Mouse (Mus musculus): ENCODE data around the gene Wdr86. TPM values are rescaled to one million over a fixed set of nuclear protein-coding genes. Genes with fewer than 3 reads are reported as not detected.
"Not testable (repeated sequence)": the region's sequence is repeated elsewhere in the genome, so short reads cannot be mapped to it uniquely, and the experiment has no call there.

Gene Wdr86
- polyA plus RNA-seq, 1 experiment from 2014 or later, result 2.0 TPM

DNA sequence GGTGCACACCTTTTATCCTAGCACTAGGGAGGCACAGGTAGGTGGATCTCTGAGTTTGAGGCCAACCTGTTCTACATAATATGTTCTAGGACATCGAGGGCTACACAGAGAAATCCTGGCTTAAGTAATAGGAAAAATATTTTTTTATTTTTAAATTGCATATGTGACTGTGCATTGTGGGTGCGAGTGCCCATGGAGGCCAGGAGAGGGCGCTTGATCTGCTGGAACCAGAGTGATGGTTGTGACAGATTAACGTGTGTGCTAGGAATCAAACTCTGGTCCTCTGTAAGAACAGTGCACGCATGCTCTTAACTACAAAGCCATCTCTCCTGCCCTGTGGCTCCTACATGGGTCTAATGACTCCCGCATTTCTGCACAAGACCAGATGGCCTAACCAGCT, 18.9 kb downstream of the Wdr86 start:
- no peaks in the 10 kb centered on the region for H3K27me3 ChIP-seq
- 0 out of 2 replicates have a peak, but pooled peaks cover 2% of the 10 kb centered on the region for H3K9me3 ChIP-seq (replicated peaks)
- no peak overlapping the region for H3K9ac ChIP-seq
- no peak overlapping the region for H3K4me2 ChIP-seq
- peaks cover 54% of the 10 kb centered on the region for H3K36me3 ChIP-seq
- no peak overlapping the region for H3K27ac ChIP-seq
- 82% methylated on average over 6 of the region's 6 CpGs for WGBS (ENCODE audit: insufficient replicate concordance)
- H3K4me1 ChIP-seq (replicated peaks), result peaks cover 17% of the 10 kb centered on the region
- ATAC-seq (ENCODE audit: low read depth) (no peak), DNase-seq (no peak)
- no peak overlapping the region for H3K4me3 ChIP-seq (replicated peaks)

- H3K27ac ChIP-seq, result no peak overlapping the region
- peaks cover 16% of the 10 kb centered on the region for H3K4me1 ChIP-seq (replicated peaks)
- ATAC-seq (ENCODE audit: low read depth) (peak; percentile 53; the same call in 1 of the 2 replicates), DNase-seq (no peak)
- 71% methylated on average over 2 of the region's 2 CpGs for WGBS (ENCODE audit: insufficient replicate concordance)
- 0 out of 2 replicates have a peak, but pooled peaks cover 2% of the 10 kb centered on the region for H3K9me3 ChIP-seq (replicated peaks)
- H3K27me3 ChIP-seq, result no peaks in the 10 kb centered on the region
- no peak overlapping the region for H3K4me2 ChIP-seq
- no peak overlapping the region for H3K9ac ChIP-seq
- peaks cover 71% of the 10 kb centered on the region for H3K36me3 ChIP-seq
- H3K4me3 ChIP-seq (replicated peaks), result no peak overlapping the region
These were observed 20.6 kb downstream of the Wdr86 start for GRCm38 (mm10) chr5:24709962-24710361.

DNA sequence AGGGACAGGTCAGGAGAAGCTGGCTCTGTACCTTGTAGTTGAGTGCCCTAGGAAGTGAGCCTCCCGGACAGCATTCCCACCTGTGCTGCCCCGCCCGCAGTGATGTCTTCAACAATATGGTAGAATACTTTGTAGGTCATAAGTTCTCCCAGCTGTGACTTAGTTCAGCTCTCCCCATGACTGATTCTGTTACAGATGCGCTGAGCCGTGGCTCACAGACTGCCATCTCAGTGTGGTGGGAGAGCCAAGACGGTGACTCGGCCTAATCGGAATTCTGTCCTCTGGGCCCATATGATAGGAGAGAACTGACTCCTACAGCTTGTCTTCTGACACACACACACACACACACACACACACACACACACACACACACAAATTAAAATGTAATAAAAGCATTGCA, 25.9 kb downstream of the Wdr86 start:
- H3K36me3 ChIP-seq, result peaks cover 98% of the 10 kb centered on the region
- ATAC-seq (ENCODE audit: low read depth) (no peak), DNase-seq (no peak)
- H3K9me3 ChIP-seq (replicated peaks), result no peaks in the 10 kb centered on the region
- H3K4me3 ChIP-seq (replicated peaks), result no peak overlapping the region
- no peak overlapping the region for H3K27ac ChIP-seq
- 86% methylated on average over 8 of the region's 8 CpGs for WGBS (ENCODE audit: insufficient replicate concordance)
- H3K4me2 ChIP-seq, result no peak overlapping the region
- no peaks in the 10 kb centered on the region for H3K27me3 ChIP-seq
- H3K4me1 ChIP-seq (replicated peaks), result peaks cover 3% of the 10 kb centered on the region; the same call in 1 of the 2 replicates
- no peak overlapping the region for H3K9ac ChIP-seq

GRCm38 (mm10) chr5:24701271-24701670, 29.3 kb downstream of the Wdr86 start:
- WGBS (ENCODE audit: insufficient replicate concordance), result 84% methylated on average over 3 of the region's 3 CpGs

GRCm38 (mm10) chr5:24696704-24697103, 33.8 kb downstream of the Wdr86 start:
- no peak overlapping the region for H3K27ac ChIP-seq
- no peaks in the 10 kb centered on the region for H3K27me3 ChIP-seq
- H3K4me3 ChIP-seq (replicated peaks), result no peak overlapping the region
- WGBS (ENCODE audit: insufficient replicate concordance), result 72% methylated on average over 3 of the region's 3 CpGs
- ATAC-seq (ENCODE audit: low read depth), result no peak
- H3K4me1 ChIP-seq (replicated peaks), result no peaks in the 10 kb centered on the region
- H3K4me2 ChIP-seq, result no peak overlapping the region
- peaks cover 92% of the 10 kb centered on the region for H3K36me3 ChIP-seq
- H3K9me3 ChIP-seq (replicated peaks), result no peaks in the 10 kb centered on the region
- no peak for DNase-seq
- H3K9ac ChIP-seq, result no peak overlapping the region

More at GRCm38 (mm10) chr5:24701271-24701670, 29.3 kb downstream of the Wdr86 start:
- H3K9me3 ChIP-seq (replicated peaks), result no peaks in the 10 kb centered on the region
- H3K4me1 ChIP-seq (replicated peaks), result no peaks in the 10 kb centered on the region
- ATAC-seq (ENCODE audit: low read depth) (no peak), DNase-seq (no peak)
- no peaks in the 10 kb centered on the region for H3K27me3 ChIP-seq
- H3K9ac ChIP-seq, result no peak overlapping the region
- H3K36me3 ChIP-seq, result peaks cover 95% of the 10 kb centered on the region
- H3K4me2 ChIP-seq, result no peak overlapping the region
- H3K27ac ChIP-seq, result no peak overlapping the region
- no peak overlapping the region for H3K4me3 ChIP-seq (replicated peaks)

GRCm38 (mm10) chr5:24687696-24688095, 42.8 kb downstream of the Wdr86 start:
- Histone ChIP-seq H3K27ac (peak overlapping the region; percentile 36; the same call in 1 of the 2 replicates), H3K27me3 (no peaks in the 10 kb centered on the region), H3K9me3 (replicated peaks) (no peaks in the 10 kb centered on the region), H3K4me3 (replicated peaks) (no peak overlapping the region), H3K4me1 (replicated peaks) (peaks cover 25% of the 10 kb centered on the region), H3K4me2 (peak overlapping the region; percentile 77; the same call in 1 of the 2 replicates), H3K9ac (no peak overlapping the region), H3K36me3 (peaks cover 31% of the 10 kb centered on the region)
- ATAC-seq (ENCODE audit: low read depth), result no peak
- DNase-seq, result no peak
- WGBS (ENCODE audit: insufficient replicate concordance), result 24% methylated on average over 1 of the region's 1 CpGs

DNA sequence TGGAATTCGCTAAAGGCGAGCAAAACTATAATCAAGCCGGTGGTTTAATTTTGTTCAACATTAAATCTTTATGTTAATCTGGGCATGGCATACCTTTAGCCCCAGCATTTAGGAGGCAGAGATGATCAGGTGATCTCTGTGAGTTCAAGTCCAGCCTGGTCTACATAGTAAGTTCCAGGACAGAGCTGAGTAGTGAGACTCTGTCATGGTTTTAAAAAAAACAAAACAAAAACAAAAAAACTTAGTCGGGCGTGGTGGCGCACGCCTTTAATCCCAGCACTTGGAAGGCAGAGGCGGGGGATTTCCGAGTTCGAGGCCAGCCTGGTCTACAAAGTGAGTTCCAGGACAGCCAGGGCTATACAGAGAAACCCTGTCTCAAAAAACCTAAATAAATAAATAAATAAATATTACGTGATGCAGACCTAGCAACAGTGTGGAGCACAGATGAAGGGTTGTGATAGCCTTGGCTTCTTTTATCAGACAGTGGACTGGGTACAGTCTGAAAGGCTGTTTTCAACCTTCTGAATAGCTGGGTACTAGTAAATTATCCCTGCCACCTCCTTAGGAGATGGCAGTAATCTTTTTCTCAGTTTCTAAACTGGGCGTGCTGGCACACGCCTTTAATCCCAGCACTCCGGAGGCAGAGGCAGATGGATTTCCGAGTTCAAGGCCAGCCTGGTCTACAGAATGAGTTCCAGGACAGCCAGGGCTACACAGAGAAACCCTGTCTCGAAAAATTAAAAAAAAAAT, 43.7 kb downstream of the Wdr86 start:
- H3K27ac ChIP-seq, result peak overlapping the region; percentile 95
- 56% methylated on average over 16 of the region's 16 CpGs for WGBS (ENCODE audit: insufficient replicate concordance)
- not testable (repeated sequence) for H3K27me3 ChIP-seq; DNase-seq; ATAC-seq (ENCODE audit: low read depth); H3K9me3 ChIP-seq (replicated peaks)
- peak overlapping the region; percentile 87 for H3K9ac ChIP-seq
- peaks cover 24% of the 10 kb centered on the region for H3K36me3 ChIP-seq
- H3K4me1 ChIP-seq (replicated peaks), result peaks cover 25% of the 10 kb centered on the region
- peak overlapping the region; percentile 98 for H3K4me3 ChIP-seq (replicated peaks)
- peak overlapping the region; percentile 77 for H3K4me2 ChIP-seq

DNA sequence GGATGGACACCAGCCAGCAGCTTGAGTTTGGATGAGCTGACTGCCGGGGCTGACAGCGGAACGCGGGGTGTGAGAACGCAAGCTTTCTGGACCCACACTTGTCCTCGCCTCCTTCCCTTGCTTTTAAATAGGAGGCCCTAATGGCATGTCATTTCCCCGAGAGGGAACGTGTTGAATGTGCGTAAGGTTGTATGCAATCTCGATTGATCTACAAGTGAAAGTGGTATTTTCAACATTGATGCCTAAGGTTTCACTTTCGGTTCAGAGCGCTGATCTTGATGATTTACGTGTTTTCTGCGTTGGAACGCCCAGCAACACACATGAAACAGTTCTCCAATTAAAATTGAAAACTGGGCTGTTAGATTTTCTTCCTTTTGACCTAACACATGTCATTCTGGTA, 44.4 kb downstream of the Wdr86 start:
- 1% methylated on average over 15 of the region's 15 CpGs for WGBS (ENCODE audit: insufficient replicate concordance)
- Histone ChIP-seq H3K9ac (peak overlapping the region; percentile 87), H3K4me1 (replicated peaks) (peaks cover 25% of the 10 kb centered on the region), H3K27ac (peak overlapping the region; percentile 95), H3K27me3 (no peaks in the 10 kb centered on the region), H3K4me2 (peak overlapping the region; percentile 77), H3K36me3 (peaks cover 18% of the 10 kb centered on the region), H3K4me3 (replicated peaks) (peak overlapping the region; percentile 98), H3K9me3 (replicated peaks) (no peaks in the 10 kb centered on the region)
- DNase-seq, result no peak
- no peak for ATAC-seq (ENCODE audit: low read depth)

DNA sequence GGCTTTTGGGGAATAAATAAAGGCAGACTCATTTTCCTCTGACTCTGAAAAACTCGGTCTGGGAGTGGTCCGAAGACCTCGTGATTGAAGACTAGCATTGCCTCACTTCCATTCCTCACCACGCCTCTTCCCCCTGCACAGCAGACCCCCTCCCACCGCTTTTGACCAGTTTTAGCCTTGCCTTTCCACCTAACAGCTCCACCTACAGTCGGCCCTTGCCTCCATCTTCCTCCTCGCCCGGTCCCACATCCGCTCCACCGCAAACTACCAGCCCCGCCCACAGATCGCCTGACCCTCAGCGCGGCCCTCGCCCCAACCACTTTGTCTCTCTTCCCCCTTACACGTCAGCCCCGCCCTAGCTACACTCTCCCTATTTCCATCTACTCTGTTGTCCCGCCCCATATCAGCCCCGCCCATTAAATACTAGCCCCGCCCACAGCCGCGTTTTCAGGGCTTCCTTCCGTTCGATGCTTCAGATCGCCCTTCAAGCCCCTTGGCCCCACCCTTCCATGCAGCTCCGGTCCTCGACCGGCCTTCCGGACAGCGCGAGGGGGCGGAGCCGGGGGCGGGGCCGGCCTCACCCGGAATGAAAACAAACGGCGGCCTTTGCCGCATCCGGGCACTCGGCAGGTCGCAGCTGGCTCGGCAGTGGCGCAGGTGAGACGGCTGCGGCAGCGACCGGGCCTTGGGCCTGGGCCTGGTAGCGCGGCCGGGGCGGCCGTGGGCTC, 45.0 kb downstream of the Wdr86 start, which contains the start of gene Nub1:
Nub1 (plus strand) TSS at position 167 of the 728 bp plus-strand sequence.
- H3K4me1 ChIP-seq (replicated peaks), result peaks cover 25% of the 10 kb centered on the region
- no peaks in the 10 kb centered on the region for H3K27me3 ChIP-seq
- H3K9ac ChIP-seq, result peak within 1 kb of the TSS; percentile 87
- peak within 1 kb of the TSS; percentile 95 for H3K27ac ChIP-seq
- DNase-seq, result peak; percentile 98
- H3K4me3 ChIP-seq (replicated peaks), result peak within 1 kb of the TSS; percentile 98
- H3K36me3 ChIP-seq, result peaks cover 11% of the 10 kb centered on the region
- H3K4me2 ChIP-seq, result peak within 1 kb of the TSS; percentile 77
- under 1% methylated on average over 52 of the region's 53 CpGs for WGBS (ENCODE audit: insufficient replicate concordance)
- peak; percentile 95 for ATAC-seq (ENCODE audit: low read depth)
- no peaks in the 10 kb centered on the region for H3K9me3 ChIP-seq (replicated peaks)

DNA sequence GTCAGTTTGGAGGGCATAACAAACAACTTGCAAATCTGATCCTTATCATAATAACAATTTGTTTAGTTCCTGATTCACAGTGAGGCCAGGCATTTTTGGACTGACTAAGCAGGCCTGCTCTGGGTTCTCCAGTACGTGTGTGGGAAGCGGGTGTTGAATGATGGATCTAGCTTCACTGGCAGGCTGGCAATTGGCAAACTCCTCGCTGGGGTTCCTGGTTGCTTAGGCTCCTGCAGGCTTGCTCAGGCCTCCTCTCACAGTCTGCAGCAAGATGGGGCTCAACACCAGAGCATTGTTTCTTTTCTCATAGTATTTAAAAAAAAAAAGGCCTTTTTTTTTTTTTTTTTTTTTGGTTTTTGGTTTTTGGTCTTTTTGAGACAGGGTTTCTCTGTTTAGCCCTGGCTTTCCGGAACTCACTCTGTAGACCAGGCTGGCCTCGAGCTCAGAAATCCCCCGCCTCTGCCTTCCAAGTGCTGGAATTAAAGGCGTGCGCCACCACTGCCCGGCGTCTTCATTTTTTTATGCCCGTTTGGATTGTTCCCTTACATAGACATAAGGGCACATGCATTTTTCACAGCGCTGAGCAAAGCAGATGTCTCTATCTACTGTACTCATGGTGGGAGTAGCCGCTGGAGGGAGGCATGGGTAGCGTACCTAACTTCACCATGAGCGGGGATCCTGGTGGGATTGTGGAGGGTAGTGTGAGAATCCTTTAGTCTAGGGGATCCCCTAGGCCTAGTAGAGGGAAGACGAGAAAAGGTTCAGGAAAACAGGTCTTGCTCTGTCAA, 45.8 kb downstream of the Wdr86 start:
- H3K27ac ChIP-seq, result peak overlapping the region; percentile 95
- no peaks in the 10 kb centered on the region for H3K27me3 ChIP-seq
- peak overlapping the region; percentile 74 for H3K9ac ChIP-seq
- H3K36me3 ChIP-seq, result peaks cover 5% of the 10 kb centered on the region
- H3K4me3 ChIP-seq (replicated peaks), result peak overlapping the region; percentile 98
- H3K4me1 ChIP-seq (replicated peaks), result peaks cover 25% of the 10 kb centered on the region
- 20% methylated on average over 16 of the region's 16 CpGs for WGBS (ENCODE audit: insufficient replicate concordance)
- ATAC-seq (ENCODE audit: low read depth) (peak; percentile 14), DNase-seq (no peak)
- H3K9me3 ChIP-seq (replicated peaks), result no peaks in the 10 kb centered on the region
- H3K4me2 ChIP-seq, result peak overlapping the region; percentile 77

- H3K27me3 ChIP-seq, result no peaks in the 10 kb centered on the region
- H3K36me3 ChIP-seq, result no peaks in the 10 kb centered on the region
- H3K9me3 ChIP-seq (replicated peaks), result no peaks in the 10 kb centered on the region
- H3K4me1 ChIP-seq (replicated peaks), result peaks cover 10% of the 10 kb centered on the region
- ATAC-seq (ENCODE audit: low read depth) (no peak), DNase-seq (no peak)
- no peak overlapping the region for H3K4me3 ChIP-seq (replicated peaks)
- no peak overlapping the region for H3K27ac ChIP-seq
- H3K9ac ChIP-seq, result no peak overlapping the region
- H3K4me2 ChIP-seq, result no peak overlapping the region
- 18% methylated on average over 1 of the region's 1 CpGs for WGBS (ENCODE audit: insufficient replicate concordance)
These were observed 49.1 kb downstream of the Wdr86 start for GRCm38 (mm10) chr5:24681436-24681835.

Data from liver, embryonic 13.5 days (tissue).